Mouse (Mus musculus) MEL (cell line): ENCODE measurements at regions not wholly inside any gene's neighbourhood (a gene's known extent, or its start where the extent isn't known, plus 50 kb on each side); places are given as distances from the start of the nearest gene placed in this dataset.

Source experiments
- DNase-seq: peaks from one replicate; pipeline ENCODE4 v3.0.0; 2011; ENCODE audit warnings: low read depth, low spot score
- H3K27ac ChIP-seq: 2 replicates; pipeline ENCODE4 v1.5.1; 2012; ENCODE audit warnings: low read depth, mild to moderate bottlenecking, control low read depth, low read length, moderate library complexity; ENCODE audit not compliant: control insufficient read depth
- H3K27me3 ChIP-seq, 2 experiments: fragments of 150-350 bp in 1 of 2; sonication (generic) in 1 of 2; 2 replicates each; pipeline ENCODE4 v1.6.1; 2012; ENCODE audit warnings: low read length in 2 of 2, mild to moderate bottlenecking in 2 of 2, improper control_type of control experiment in 1 of 2, moderate library complexity in 1 of 2; ENCODE audit not compliant: insufficient read depth in 2 of 2, control insufficient read depth in 1 of 2
- H3K36me3 ChIP-seq, 2 experiments: 2 replicates each; pipeline ENCODE4 v1.6.1; 2012 to 2014; ENCODE audit warnings: low read length in 2 of 2, improper control_type of control experiment in 1 of 2, inconsistent platforms in 1 of 2, mild to moderate bottlenecking in 1 of 2; ENCODE audit not compliant: insufficient read depth in 2 of 2, control insufficient read depth in 1 of 2
- H3K4me1 ChIP-seq, 2 experiments: fragments of 150-350 bp in 1 of 2; sonication (generic) in 1 of 2; 2 replicates each; pipeline ENCODE4 v1.6.1; 2012; ENCODE audit warnings: low read length in 2 of 2, improper control_type of control experiment in 1 of 2, mild to moderate bottlenecking in 1 of 2; ENCODE audit not compliant: insufficient read depth in 2 of 2, control insufficient read depth in 1 of 2
- H3K4me3 ChIP-seq, 2 experiments: fragments of 150-350 bp in 1 of 2; sonication (generic) in 1 of 2; 2 replicates each; pipeline ENCODE4 v1.5.1; 2012; ENCODE audit warnings: low read depth in 2 of 2, low read length in 2 of 2, mild to moderate bottlenecking in 2 of 2, moderate library complexity in 2 of 2, control low read depth in 1 of 2, improper control_type of control experiment in 1 of 2; ENCODE audit not compliant: control insufficient read depth in 1 of 2, insufficient read depth in 1 of 2
- H3K79me2 ChIP-seq: 2 replicates; pipeline ENCODE4 v1.6.1; 2012; ENCODE audit warnings: mild to moderate bottlenecking, low read length, moderate library complexity; ENCODE audit not compliant: control insufficient read depth, poor library complexity, insufficient read depth
- H3K9ac ChIP-seq: 2 replicates; pipeline ENCODE4 v1.6.1; 2012; ENCODE audit warnings: low read depth, mild to moderate bottlenecking, control low read depth, low read length, moderate library complexity; ENCODE audit not compliant: control insufficient read depth, poor library complexity, severe bottlenecking
- H3K9me3 ChIP-seq: fragments of 150-350 bp; sonication (generic); replicated peaks from 2 replicates; pipeline ENCODE4 v1.6.1; 2012; ENCODE audit warnings: mild to moderate bottlenecking, low read length, improper control_type of control experiment, moderate library complexity; ENCODE audit not compliant: insufficient read depth
- CHD1 ChIP-seq: IDR thresholded peaks from 2 replicates; pipeline ENCODE4 v1.6.1; 2012; ENCODE audit warnings: low read depth, mild to moderate bottlenecking, inconsistent platforms, low read length, improper control_type of control experiment
- CHD2 ChIP-seq: IDR thresholded peaks from 2 replicates; pipeline ENCODE4 v1.6.1; 2011; ENCODE audit warnings: low read length, improper control_type of control experiment
- CTCF ChIP-seq, 3 experiments: IDR thresholded peaks in 2 of 3; conservative IDR thresholded peaks in 1 of 3; 2 replicates each; pipeline ENCODE4 v1.5.1; 2011 to 2012; ENCODE audit warnings: low read length in 3 of 3, low read depth in 2 of 3, mild to moderate bottlenecking in 2 of 3, improper control_type of control experiment in 1 of 3, inconsistent platforms in 1 of 3, mixed read lengths in 1 of 3, moderate library complexity in 1 of 3; ENCODE audit not compliant: control insufficient read depth in 1 of 3, insufficient read depth in 1 of 3, poor library complexity in 1 of 3, severe bottlenecking in 1 of 3
- EP300 ChIP-seq, 2 experiments: IDR thresholded peaks; 2 replicates each; pipeline ENCODE4 v1.6.1; 2011; ENCODE audit warnings: improper control_type of control experiment in 2 of 2, low read length in 2 of 2, low read depth in 1 of 2, mild to moderate bottlenecking in 1 of 2
- ETS1 ChIP-seq: IDR thresholded peaks from 2 replicates; pipeline ENCODE4 v1.6.1; 2012; ENCODE audit warnings: low read depth, mild to moderate bottlenecking, inconsistent platforms, low read length, improper control_type of control experiment, moderate library complexity
- GABPA ChIP-seq: IDR thresholded peaks from 2 replicates; pipeline ENCODE4 v1.6.1; 2012; ENCODE audit warnings: low read depth, mild to moderate bottlenecking, inconsistent platforms, low read length, improper control_type of control experiment, moderate library complexity
- GATA1 ChIP-seq: IDR thresholded peaks from 2 replicates; pipeline ENCODE4 v1.6.1; 2011; ENCODE audit warnings: low read depth, low read length, improper control_type of control experiment
- HCFC1 ChIP-seq: IDR thresholded peaks from 2 replicates; pipeline ENCODE4 v1.6.1; 2012; ENCODE audit warnings: low read depth, mild to moderate bottlenecking, inconsistent platforms, low read length, improper control_type of control experiment, moderate library complexity
- KAT2A ChIP-seq: conservative IDR thresholded peaks from 2 replicates; pipeline ENCODE4 v1.6.1; 2012; ENCODE audit warnings: low read depth, low read length, improper control_type of control experiment, inconsistent platforms
- MEF2A ChIP-seq: IDR thresholded peaks from 2 replicates; pipeline ENCODE4 v1.6.1; 2014; ENCODE audit warnings: low read depth, mild to moderate bottlenecking, inconsistent platforms, low read length, improper control_type of control experiment; ENCODE audit not compliant: poor library complexity, insufficient replicate concordance, severe bottlenecking; ENCODE audit errors: extremely low read depth
- MXI1 ChIP-seq: IDR thresholded peaks from 2 replicates; pipeline ENCODE4 v1.6.1; 2011; ENCODE audit warnings: mild to moderate bottlenecking, low read depth, low read length, improper control_type of control experiment
- MYB ChIP-seq: IDR thresholded peaks from 2 replicates; pipeline ENCODE4 v1.6.1; 2011; ENCODE audit warnings: mild to moderate bottlenecking, low read depth, low read length, improper control_type of control experiment
- TAL1 ChIP-seq: IDR thresholded peaks from 2 replicates; pipeline ENCODE4 v1.6.1; 2012; ENCODE audit warnings: mild to moderate bottlenecking, inconsistent platforms, low read length, moderate library complexity, mixed read lengths
- TCF12 ChIP-seq: IDR thresholded peaks from 2 replicates; pipeline ENCODE4 v1.6.1; 2014; ENCODE audit warnings: low read depth, mild to moderate bottlenecking, inconsistent platforms, low read length, improper control_type of control experiment, moderate library complexity
- UBTF ChIP-seq: IDR thresholded peaks from 2 replicates; pipeline ENCODE4 v1.6.1; 2012; ENCODE audit warnings: low read depth, mild to moderate bottlenecking, inconsistent platforms, low read length, improper control_type of control experiment, moderate library complexity, borderline replicate concordance; ENCODE audit not compliant: insufficient read depth
- USF1 ChIP-seq: IDR thresholded peaks from 2 replicates; pipeline ENCODE4 v1.6.1; 2014; ENCODE audit warnings: low read depth, mild to moderate bottlenecking, inconsistent platforms, low read length, improper control_type of control experiment, moderate library complexity
- USF2 ChIP-seq, 2 experiments: IDR thresholded peaks; 2 replicates each; pipeline ENCODE4 v1.6.1; 2011 to 2012; ENCODE audit warnings: improper control_type of control experiment in 2 of 2, low read length in 2 of 2, borderline replicate concordance in 1 of 2, inconsistent platforms in 1 of 2, low read depth in 1 of 2, mild to moderate bottlenecking in 1 of 2; ENCODE audit not compliant: insufficient read depth in 1 of 2
- ZC3H11A ChIP-seq: IDR thresholded peaks from 2 replicates; pipeline ENCODE4 v1.6.1; 2012; ENCODE audit warnings: low read depth, mild to moderate bottlenecking, inconsistent platforms, low read length, improper control_type of control experiment
- ZKSCAN1 ChIP-seq: IDR thresholded peaks from 2 replicates; pipeline ENCODE4 v1.6.1; 2012; ENCODE audit warnings: low read depth, mild to moderate bottlenecking, inconsistent platforms, low read length, improper control_type of control experiment, moderate library complexity
- ZMIZ1 ChIP-seq: IDR thresholded peaks from 2 replicates; pipeline ENCODE4 v1.6.1; 2012; ENCODE audit warnings: low read depth, mild to moderate bottlenecking, inconsistent platforms, low read length, improper control_type of control experiment, moderate library complexity

DNA sequence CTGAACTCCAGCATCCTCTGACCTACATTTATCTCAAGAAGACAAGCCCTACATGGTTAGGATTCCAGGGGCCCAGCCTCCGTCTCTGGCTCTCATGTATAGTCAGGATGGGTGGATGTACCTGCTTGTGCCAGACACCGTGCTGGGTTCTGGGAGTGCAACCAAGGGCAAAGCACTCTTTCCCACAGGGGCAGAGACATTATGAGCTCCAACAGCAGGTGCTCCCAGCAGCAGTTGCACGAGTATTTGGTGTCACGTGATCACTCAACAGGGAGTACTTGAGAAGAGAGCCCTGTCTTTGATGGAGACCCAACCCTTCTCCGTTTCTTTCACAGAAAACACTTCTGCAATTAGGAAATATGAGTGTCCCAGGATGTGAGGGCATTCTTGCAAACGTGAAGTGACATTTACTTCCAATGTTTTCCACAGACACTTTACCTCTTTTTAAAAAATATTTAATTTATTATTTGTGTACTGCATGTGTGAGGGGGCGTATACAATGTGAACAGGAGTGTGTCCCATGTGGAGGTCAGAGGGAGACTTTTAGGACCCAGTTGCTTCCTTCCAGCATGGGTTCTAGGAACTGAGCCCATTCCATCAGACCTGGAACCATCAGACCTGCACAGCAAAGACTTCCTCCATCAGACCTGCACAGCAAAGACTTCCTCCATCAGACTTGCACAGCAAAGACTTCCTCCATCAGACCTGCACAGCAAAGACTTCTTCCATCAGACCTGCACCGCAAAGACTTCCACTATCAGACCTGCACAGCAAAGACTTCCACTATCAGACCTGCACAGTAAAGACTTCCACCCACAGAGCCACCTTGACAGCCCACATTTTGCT lies 95.5 kb upstream of the Cpm start:
- H3K4me3 ChIP-seq, result no peak overlapping the region
- TF ChIP-seq MYB (no peak), HCFC1 (no peak), GATA1 (no peak), EP300 (IDR thresholded peaks at IDR 0.05; ENCODE audit: low read depth in 1 of 2, low read length in 2 of 2) (no peak), ZKSCAN1 (no peak), USF2 (IDR thresholded peaks at IDR 0.05; ENCODE audit: borderline replicate concordance in 1 of 2, insufficient read depth in 1 of 2, low read depth in 1 of 2, low read length in 2 of 2) (no peak), CHD2 (no peak), USF1 (no peak), ZC3H11A (no peak), UBTF (no peak), TAL1 (no peak), CTCF (IDR thresholded peaks at IDR 0.05 in 2 of 3, conservative IDR thresholded peaks at IDR 0.05 in 1 of 3; ENCODE audit: control insufficient read depth in 1 of 3, insufficient read depth in 1 of 3, low read depth in 2 of 3, low read length in 3 of 3, poor library complexity in 1 of 3, severe bottlenecking in 1 of 3) (no peak), KAT2A (no peak), CHD1 (no peak), MXI1 (no peak), TCF12 (no peak), ETS1 (no peak), MEF2A (no peak), GABPA (no peak), ZMIZ1 (no peak)
- TF ChIP-seq, all 39 proteins: peak for 0

More for the DNA sequence above, 95.5 kb upstream of the Cpm start:
- H3K36me3 ChIP-seq, result no peaks in the 10 kb centered on the region
- no peaks in the 10 kb centered on the region; a peak in 1 of 4 replicates for H3K27me3 ChIP-seq
- H3K27ac ChIP-seq, result no peak overlapping the region
- H3K9ac ChIP-seq, result no peak overlapping the region
- no peaks in the 10 kb centered on the region for H3K9me3 ChIP-seq
- no peak for DNase-seq
- no peaks in the 10 kb centered on the region for H3K79me2 ChIP-seq
- no peaks in the 10 kb centered on the region for H3K4me1 ChIP-seq
